Mouse (Mus musculus): ENCODE data around the gene Art1.
A peak's percentile ranks its signal among the peaks of the same experiment; 100 is the strongest.

The Art1 gene

GRCm38 (mm10) chr7:102101487-102101886 lies at the start of gene Art1:
TSS of gene Art1 (plus strand) at chr7:102101743.
- peak; percentile 29 for DNase-seq (ENCODE audit: low spot score)

GRCm38 (mm10) chr7:102061353-102061752 lies 40.2 kb upstream of the Art1 start:
- DNase-seq (ENCODE audit: low spot score), result no peak

- DNase-seq (ENCODE audit: low spot score), result no peak
Measured at GRCm38 (mm10) chr7:102062203-102062602, 39.3 kb upstream of the Art1 start.

- DNase-seq (ENCODE audit: low spot score), result no peak
Measured at GRCm38 (mm10) chr7:102063891-102064290, 37.7 kb upstream of the Art1 start.

- no peak for DNase-seq (ENCODE audit: low spot score)
Measured at GRCm38 (mm10) chr7:102064655-102065045, 36.9 kb upstream of the Art1 start.

- peak; percentile 95 for DNase-seq (ENCODE audit: low spot score)
Measured at GRCm38 (mm10) chr7:102065046-102065891, 36.3 kb upstream of the Art1 start, which contains the start of the genes Rnf121, Xndc1 and Xntrpc. TSS of gene Rnf121 (minus strand) at chr7:102065469. TSS of gene Xndc1 (plus strand) at chr7:102065511. TSS of gene Xntrpc (plus strand) at chr7:102065713.

GRCm38 (mm10) chr7:102066363-102066762 lies 35.2 kb upstream of the Art1 start:
- no peak for DNase-seq (ENCODE audit: low spot score)

GRCm38 (mm10) chr7:102076714-102077296 lies 24.7 kb upstream of the Art1 start:
- peak; percentile 44 for DNase-seq (ENCODE audit: low spot score)

- peak; percentile 58 for DNase-seq (ENCODE audit: low spot score)
Measured at GRCm38 (mm10) chr7:102078517-102078916, 23.0 kb upstream of the Art1 start.

GRCm38 (mm10) chr7:102080311-102080710 lies 21.2 kb upstream of the Art1 start:
- DNase-seq (ENCODE audit: low spot score), result no peak

GRCm38 (mm10) chr7:102081784-102082183 lies 19.8 kb upstream of the Art1 start:
- DNase-seq (ENCODE audit: low spot score), result no peak

- no peak for DNase-seq (ENCODE audit: low spot score)
Measured at GRCm38 (mm10) chr7:102082816-102083215, 18.7 kb upstream of the Art1 start, which contains the start of gene Trpc2. TSS of gene Trpc2 (plus strand) at chr7:102083116.

GRCm38 (mm10) chr7:102084041-102084696 lies 17.4 kb upstream of the Art1 start:
- DNase-seq (ENCODE audit: low spot score), result no peak

GRCm38 (mm10) chr7:102087336-102087735 lies 14.2 kb upstream of the Art1 start:
- DNase-seq (ENCODE audit: low spot score), result no peak

- DNase-seq (ENCODE audit: low spot score), result peak; percentile 84
Measured at GRCm38 (mm10) chr7:102099760-102100661, 1.5 kb upstream of the Art1 start.

GRCm38 (mm10) chr7:102100868-102101267 lies 675 bp upstream of the Art1 start:
- DNase-seq (ENCODE audit: low spot score), result no peak

GRCm38 (mm10) chr7:102102241-102102640 lies 698 bp downstream of the Art1 start:
- DNase-seq (ENCODE audit: low spot score), result peak; percentile 36

GRCm38 (mm10) chr7:102102696-102103095 lies 1.2 kb downstream of the Art1 start:
- DNase-seq (ENCODE audit: low spot score), result no peak

GRCm38 (mm10) chr7:102103555-102103954 lies 2.0 kb downstream of the Art1 start:
- no peak for DNase-seq (ENCODE audit: low spot score)

GRCm38 (mm10) chr7:102104126-102104525 lies 2.6 kb downstream of the Art1 start:
- no peak for DNase-seq (ENCODE audit: low spot score)

GRCm38 (mm10) chr7:102106700-102107141 lies 5.2 kb downstream of the Art1 start:
- peak; percentile 33 for DNase-seq (ENCODE audit: low spot score)

Measured in embryo, embryonic 10.5 days (tissue).